Mouse (Mus musculus) midbrain, embryonic 11.5 days (tissue): ENCODE data around the gene Atad1. TPM values are rescaled to one million over a fixed set of nuclear protein-coding genes. Genes with fewer than 3 reads are reported as not detected.
"Not testable (repeated sequence)": the region's sequence is repeated elsewhere in the genome, so short reads cannot be mapped to it uniquely, and the experiment has no call there.

Experiments
- ATAC-seq: fragments of 200-750 bp; cut with Nextera tagmentation; 2 replicates; pipeline ENCODE4 v1.8.0; 2017; ENCODE audit warnings: moderate TSS enrichment, moderate library complexity; ENCODE audit not compliant: low FRiP score
- DNase-seq: peaks from one replicate; pipeline ENCODE4 v3.0.0; 2015; ENCODE audit warnings: low spot score; ENCODE audit errors: missing footprints
- H3K27ac ChIP-seq: fragments of 300-500 bp; sonication (generic); 2 replicates; pipeline ENCODE4 v1.5.1; 2014; ENCODE audit warnings: low read depth, low read length
- H3K27me3 ChIP-seq: fragments of 300-500 bp; sonication (generic); 2 replicates; pipeline ENCODE4 v1.6.1; 2014; ENCODE audit warnings: mild to moderate bottlenecking, low read length, moderate library complexity, mixed read lengths; ENCODE audit not compliant: control insufficient read depth, insufficient read depth
- H3K36me3 ChIP-seq: fragments of 300-500 bp; sonication (generic); 2 replicates; pipeline ENCODE4 v1.6.1; 2014; ENCODE audit warnings: mild to moderate bottlenecking, low read length, moderate library complexity, mixed read lengths; ENCODE audit not compliant: control insufficient read depth, insufficient read depth
- H3K4me1 ChIP-seq: fragments of 300-500 bp; sonication (generic); 2 replicates; pipeline ENCODE4 v1.6.1; 2014; ENCODE audit warnings: low read length; ENCODE audit not compliant: control insufficient read depth, insufficient read depth
- H3K4me2 ChIP-seq: fragments of 300-500 bp; sonication (generic); 2 replicates; pipeline ENCODE4 v1.6.1; 2014; ENCODE audit warnings: mild to moderate bottlenecking, moderate library complexity
- H3K4me3 ChIP-seq: fragments of 300-500 bp; sonication (generic); 2 replicates; pipeline ENCODE4 v1.5.1; 2014; ENCODE audit warnings: low read depth, low read length
- H3K9ac ChIP-seq: fragments of 300-500 bp; sonication (generic); 2 replicates; pipeline ENCODE4 v1.6.1; 2014; ENCODE audit warnings: low read length
- H3K9me3 ChIP-seq: fragments of 300-500 bp; sonication (generic); 2 replicates; pipeline ENCODE4 v1.6.1; 2016; ENCODE audit warnings: low read length; ENCODE audit not compliant: control insufficient read depth
- WGBS: fragments of 180-500 bp; shearing (Covaris S2); extraction: QIAGEN DNeasy Blood & Tissue Kit; methylation state at CpG from one replicate; pipeline ENCODE4 v1.1.7; 2014; 5-methylcytosine and 5-hydroxymethylcytosine counted together
- polyA plus RNA-seq: library from polyadenylated mRNA; unstranded; fragments of >200 nt; fragmentation: Nextera tagmentation; extraction: Ambion mirVana; gene quantifications from 2 replicates; pipeline ENCODE4 v1.2.1, GENCODE M21; 2014

Gene Atad1
- polyA plus RNA-seq, result 110 and 114 TPM in 2 replicates

DNA sequence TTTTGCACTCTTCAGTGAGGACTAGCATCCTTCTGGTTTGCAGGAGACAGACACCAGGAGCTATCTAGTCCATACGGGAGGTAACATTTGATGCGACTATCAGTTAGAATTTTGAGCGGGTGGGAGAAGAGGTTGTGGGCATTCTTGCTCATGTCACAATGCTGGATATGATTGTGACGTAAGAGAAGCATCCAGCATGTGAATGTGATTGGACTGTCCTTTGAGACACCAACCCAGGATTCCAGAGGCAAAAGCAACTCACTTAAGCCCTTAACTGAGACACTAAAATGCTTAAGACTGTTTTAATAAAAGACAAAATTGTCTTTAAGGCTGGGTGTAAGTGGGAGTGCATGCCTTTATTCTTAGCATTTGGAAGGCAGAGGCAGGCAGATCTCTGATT, at the start of gene Atad1:
Gene Atad1 (minus strand): TSS at position 101 of the 400 bp plus-strand sequence.
- no peaks in the 10 kb centered on the region for H3K36me3 ChIP-seq
- DNase-seq (no peak), ATAC-seq (no peak)
- no peak within 1 kb of the TSS for H3K9ac ChIP-seq
- 95% methylated on average over 4 of the region's 4 CpGs for WGBS
- no peaks in the 10 kb centered on the region for H3K4me1 ChIP-seq
- H3K4me2 ChIP-seq, result no peak within 1 kb of the TSS
- no peaks in the 10 kb centered on the region for H3K27me3 ChIP-seq
- no peak within 1 kb of the TSS for H3K4me3 ChIP-seq
- no peaks in the 10 kb centered on the region for H3K9me3 ChIP-seq
- no peak within 1 kb of the TSS for H3K27ac ChIP-seq

DNA sequence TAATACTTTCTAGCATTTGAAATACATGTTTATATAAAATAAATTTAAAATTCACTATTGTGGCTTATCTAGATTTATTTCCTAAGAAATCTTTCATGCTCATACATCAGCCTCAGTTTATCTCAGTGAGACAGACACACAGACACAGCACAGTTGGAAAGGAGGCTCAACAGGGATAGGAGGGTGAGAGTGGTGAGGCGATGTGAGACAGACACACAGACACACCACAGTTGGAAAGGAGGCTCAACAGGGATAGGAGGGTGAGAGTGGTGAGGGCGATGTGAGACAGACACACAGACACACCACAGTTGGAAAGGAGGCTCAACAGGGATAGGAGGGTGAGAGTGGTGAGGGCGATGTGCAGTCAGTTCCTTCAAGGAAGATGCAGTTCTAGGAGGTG, 48.4 kb upstream of the Atad1 start:
- H3K4me2 ChIP-seq, ATAC-seq, H3K4me3 ChIP-seq, H3K9me3 ChIP-seq, H3K9ac ChIP-seq, H3K4me1 ChIP-seq, H3K27ac ChIP-seq, H3K36me3 ChIP-seq, H3K27me3 ChIP-seq, DNase-seq: not testable (repeated sequence)
- 86% methylated on average over 3 of the region's 3 CpGs for WGBS

DNA sequence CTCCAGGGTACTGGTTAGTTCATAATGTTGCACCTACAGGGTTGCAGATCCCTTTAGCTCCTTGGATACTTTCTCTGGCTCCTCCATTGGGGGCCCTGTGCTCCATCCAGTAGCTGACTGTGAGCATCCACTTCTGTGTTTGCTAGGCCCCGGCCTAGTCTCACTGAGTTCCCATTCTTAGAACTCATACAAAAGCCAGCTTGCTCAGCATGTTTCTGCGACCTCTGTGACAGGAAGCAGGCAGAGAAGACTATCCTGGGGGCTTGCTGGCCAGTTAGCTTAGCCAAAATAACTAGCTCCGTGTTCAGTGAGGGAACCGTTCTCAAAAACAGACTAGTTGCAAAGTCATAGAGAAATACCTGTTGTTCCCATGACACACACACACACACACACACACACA, 47.8 kb upstream of the Atad1 start:
- not testable (repeated sequence) for H3K4me2 ChIP-seq, H3K9ac ChIP-seq, ATAC-seq, H3K36me3 ChIP-seq, H3K4me1 ChIP-seq, H3K27me3 ChIP-seq, H3K27ac ChIP-seq, H3K4me3 ChIP-seq, H3K9me3 ChIP-seq
- 49% methylated on average over 4 of the region's 4 CpGs for WGBS
- peak; percentile 75 for DNase-seq

DNA sequence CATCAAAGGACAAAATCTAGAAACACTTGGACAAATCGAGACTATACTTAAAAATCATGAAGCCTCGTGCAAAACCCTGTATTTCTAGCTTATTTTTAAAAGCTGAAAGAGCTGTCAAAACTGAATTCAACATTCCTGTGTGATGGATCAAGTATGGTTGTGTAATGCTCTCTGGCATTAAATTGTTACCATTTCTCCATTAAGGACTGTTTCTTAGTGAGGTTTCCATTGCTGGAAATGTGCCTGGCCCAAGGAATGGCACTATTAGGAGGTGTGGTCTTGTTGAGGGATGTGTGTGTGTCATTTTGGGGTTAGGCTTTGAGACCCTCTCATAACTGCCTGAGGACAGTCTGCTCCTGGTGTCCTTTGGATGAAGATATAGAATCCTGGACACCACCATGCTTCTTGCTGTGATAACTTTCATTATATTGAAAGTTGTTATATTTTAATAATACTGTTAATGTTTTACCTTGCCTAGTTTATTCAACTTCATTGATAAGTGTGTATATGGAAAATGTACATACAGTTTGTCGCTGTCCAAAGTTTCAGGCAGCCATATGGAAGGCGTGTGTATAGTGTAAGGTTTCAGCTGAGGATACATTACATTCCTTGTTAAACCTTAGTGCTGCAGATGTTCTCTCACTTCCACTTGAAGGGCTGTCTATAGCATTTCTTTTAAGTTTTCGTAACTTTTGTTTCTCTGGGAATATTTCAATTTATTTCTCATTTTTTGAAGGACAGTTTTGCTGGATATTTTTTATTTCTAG, 41.9 kb upstream of the Atad1 start:
- H3K9me3 ChIP-seq, result no peaks in the 10 kb centered on the region
- no peaks in the 10 kb centered on the region for H3K27me3 ChIP-seq
- no peaks in the 10 kb centered on the region for H3K36me3 ChIP-seq
- 92% methylated on average over 5 of the region's 5 CpGs for WGBS
- no peak overlapping the region for H3K9ac ChIP-seq
- no peaks in the 10 kb centered on the region for H3K4me1 ChIP-seq
- H3K4me2 ChIP-seq, result no peak overlapping the region
- no peak overlapping the region for H3K27ac ChIP-seq
- DNase-seq (peak; percentile 68), ATAC-seq (no peak)
- no peak overlapping the region for H3K4me3 ChIP-seq

DNA sequence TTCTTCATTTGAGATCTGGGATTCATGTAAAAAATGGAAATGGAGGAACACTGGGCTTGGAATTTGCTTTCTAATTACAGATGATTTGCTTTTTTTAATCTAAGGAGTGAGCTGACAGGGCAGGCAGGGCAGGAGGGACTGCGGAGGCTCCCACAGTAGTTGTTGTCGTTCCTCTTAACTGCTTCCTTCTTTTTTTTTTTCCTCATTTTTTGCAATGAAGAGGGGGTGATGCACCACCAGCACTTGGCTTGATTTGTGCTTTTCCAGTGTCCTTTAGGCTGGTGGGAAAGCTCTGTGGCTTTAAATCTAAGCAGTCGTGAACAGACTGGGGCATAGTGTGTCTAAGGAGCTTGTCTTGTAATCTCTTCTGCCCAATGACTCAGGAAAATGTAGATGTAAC, 39.5 kb upstream of the Atad1 start:
- ATAC-seq, result no peak
- 85% methylated on average over 3 of the region's 3 CpGs for WGBS

DNA sequence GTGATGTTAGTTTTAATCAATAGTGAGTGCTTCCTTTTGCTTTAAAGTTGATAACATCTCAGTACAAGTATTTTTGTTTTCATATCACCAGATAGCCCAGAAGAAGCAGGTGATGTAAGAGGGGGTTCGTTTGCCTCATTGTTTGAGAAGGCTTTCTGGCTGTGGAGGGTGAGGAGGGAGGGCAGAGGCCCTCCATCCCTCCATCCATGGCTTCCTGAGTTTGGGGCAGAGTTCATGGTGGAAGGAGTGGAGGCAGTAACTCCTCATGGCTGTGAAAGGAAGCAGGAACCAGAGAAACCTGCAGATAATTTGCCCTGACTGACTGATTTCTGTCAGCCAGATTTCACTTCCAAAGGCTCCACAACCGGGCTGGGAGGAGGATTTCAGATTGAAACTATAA, 38.8 kb upstream of the Atad1 start:
- no peaks in the 10 kb centered on the region for H3K4me1 ChIP-seq
- ATAC-seq (no peak), DNase-seq (peak; percentile 51)
- H3K4me3 ChIP-seq, result no peak overlapping the region
- H3K4me2 ChIP-seq, result no peak overlapping the region
- no peaks in the 10 kb centered on the region for H3K27me3 ChIP-seq
- no peak overlapping the region for H3K9ac ChIP-seq
- no peak overlapping the region for H3K27ac ChIP-seq
- no peaks in the 10 kb centered on the region for H3K36me3 ChIP-seq
- 64% methylated on average over 2 of the region's 2 CpGs for WGBS
- H3K9me3 ChIP-seq, result no peaks in the 10 kb centered on the region

More for the DNA sequence above, 39.5 kb upstream of the Atad1 start:
- no peaks in the 10 kb centered on the region for H3K4me1 ChIP-seq
- no peak overlapping the region for H3K4me3 ChIP-seq
- no peaks in the 10 kb centered on the region for H3K9me3 ChIP-seq
- no peak overlapping the region for H3K4me2 ChIP-seq
- no peaks in the 10 kb centered on the region for H3K36me3 ChIP-seq
- no peak overlapping the region for H3K9ac ChIP-seq
- peak; percentile 62 for DNase-seq
- H3K27ac ChIP-seq, result no peak overlapping the region
- H3K27me3 ChIP-seq, result no peaks in the 10 kb centered on the region

DNA sequence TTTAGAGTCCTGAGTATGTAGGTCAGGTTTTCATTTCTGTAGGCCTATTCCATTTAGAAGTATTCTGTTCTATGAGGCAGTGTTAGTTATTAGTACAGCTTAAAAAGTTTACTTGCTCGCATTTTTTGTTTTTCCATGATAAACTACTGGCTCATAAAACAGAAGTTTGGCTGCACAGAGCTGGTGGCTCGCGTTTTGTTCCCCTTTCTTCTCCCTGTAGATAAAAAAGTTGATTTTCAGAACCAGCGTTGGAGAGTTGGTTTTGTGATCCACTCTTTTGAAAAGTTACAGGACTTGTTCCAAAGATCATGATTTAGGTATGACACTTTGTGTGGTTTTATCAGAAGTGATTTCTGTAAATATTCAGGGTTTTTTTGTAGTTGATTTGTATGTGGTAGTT, 22.9 kb upstream of the Atad1 start:
- no peak for DNase-seq
- H3K36me3 ChIP-seq, result no peaks in the 10 kb centered on the region
- H3K9me3 ChIP-seq, result no peaks in the 10 kb centered on the region
- H3K27me3 ChIP-seq, result no peaks in the 10 kb centered on the region
- no peak overlapping the region for H3K27ac ChIP-seq
- WGBS, result 94% methylated on average over 4 of the region's 4 CpGs
- no peak overlapping the region for H3K4me3 ChIP-seq
- no peak for ATAC-seq
- H3K4me1 ChIP-seq, result peaks cover 7% of the 10 kb centered on the region
- H3K4me2 ChIP-seq, result no peak overlapping the region
- no peak overlapping the region for H3K9ac ChIP-seq

DNA sequence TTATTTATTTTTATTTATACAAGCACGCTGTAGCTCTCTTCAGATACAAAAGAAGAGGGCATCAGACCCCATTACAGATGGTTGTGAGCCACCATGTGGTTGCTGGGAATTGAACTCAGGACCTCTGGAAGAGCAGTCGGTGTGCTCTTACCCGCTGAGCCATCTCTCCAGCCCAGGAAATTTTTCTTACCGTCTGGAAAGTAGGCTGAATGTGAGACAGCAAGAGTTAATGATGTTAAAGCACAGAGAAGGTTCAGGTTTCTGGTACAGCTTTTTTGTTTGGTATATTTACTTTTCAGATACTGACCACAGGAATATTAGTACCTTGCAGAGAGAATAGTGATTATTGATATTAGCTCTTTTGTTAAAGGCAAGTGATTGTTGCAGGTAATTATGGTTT, 21.6 kb upstream of the Atad1 start:
- Histone ChIP-seq H3K9ac (no peak overlapping the region), H3K4me2 (peak overlapping the region; percentile 19; the same call in 1 of the 2 replicates), H3K4me1 (peaks cover 7% of the 10 kb centered on the region), H3K27me3 (no peaks in the 10 kb centered on the region), H3K36me3 (no peaks in the 10 kb centered on the region), H3K4me3 (no peak overlapping the region), H3K27ac (no peak overlapping the region), H3K9me3 (no peaks in the 10 kb centered on the region)
- 67% methylated on average over 4 of the region's 4 CpGs for WGBS
- DNase-seq (no peak), ATAC-seq (no peak)

DNA sequence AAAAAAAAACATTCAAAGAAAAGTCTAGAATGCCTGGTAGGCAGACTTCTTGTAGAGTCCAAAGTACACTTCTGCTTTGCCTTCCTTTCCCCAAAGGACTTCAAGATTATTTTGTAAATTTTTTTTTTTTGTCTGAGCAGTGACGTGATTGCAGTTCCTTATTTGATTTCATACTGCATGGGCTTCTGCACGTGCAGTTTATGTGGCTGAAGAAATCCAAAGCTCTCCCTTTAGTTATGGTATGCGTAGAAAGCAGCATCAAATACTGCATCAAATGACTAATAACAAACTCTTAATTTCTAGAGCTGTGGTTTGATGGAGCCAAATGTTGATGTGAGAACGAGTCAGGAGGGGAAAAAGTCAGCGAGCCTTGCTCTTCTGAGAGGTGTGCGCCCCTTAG, 20.9 kb upstream of the Atad1 start:
- WGBS, result 32% methylated on average over 6 of the region's 6 CpGs
- H3K9me3 ChIP-seq, result no peaks in the 10 kb centered on the region
- H3K9ac ChIP-seq, result peak overlapping the region; percentile 30; the same call in 1 of the 2 replicates
- ATAC-seq (no peak), DNase-seq (peak; percentile 88)
- H3K4me2 ChIP-seq, result peak overlapping the region; percentile 71
- peak overlapping the region; percentile 24 for H3K4me3 ChIP-seq
- peaks cover 10% of the 10 kb centered on the region for H3K4me1 ChIP-seq
- no peaks in the 10 kb centered on the region for H3K27me3 ChIP-seq
- H3K27ac ChIP-seq, result no peak overlapping the region
- H3K36me3 ChIP-seq, result no peaks in the 10 kb centered on the region
